Mouse (Mus musculus): ENCODE results near the gene Myh7b. TPM values are rescaled to one million over a fixed set of nuclear protein-coding genes. Genes with fewer than 3 reads are reported as not detected.

Myh7b gene
- 0.53 and 0.60 TPM in 2 replicates for polyA plus RNA-seq (2016; fragmentation: Nextera tagmentation; extraction: Ambion mirVana)

GRCm38 (mm10) chr2:155610978-155611377, at the start of gene Myh7b:
Gene Myh7b, plus strand, starts transcription at chr2:155611212.
- no peak within 1 kb of the TSS for H3K4me3 ChIP-seq
- no peak within 1 kb of the TSS for H3K27ac ChIP-seq (replicated peaks)
- H3K4me1 ChIP-seq: peaks cover 20% of the 10 kb centered on the region
- H3K27me3 ChIP-seq (ENCODE audit: low read depth, poor library complexity, severe bottlenecking): peaks cover 27% of the 10 kb centered on the region
- 42% methylated on average over 4 of the region's 4 CpGs for WGBS
- H3K9me3 ChIP-seq (replicated peaks): no peaks in the 10 kb centered on the region
- no peak for DNase-seq (ENCODE audit: low spot score)
- no peaks in the 10 kb centered on the region for H3K36me3 ChIP-seq

GRCm38 (mm10) chr2:155562209-155562608, 48.8 kb upstream of the Myh7b start:
- no peaks in the 10 kb centered on the region for H3K9me3 ChIP-seq (replicated peaks)
- no peaks in the 10 kb centered on the region for H3K4me1 ChIP-seq
- WGBS: 69% methylated on average over 1 of the region's 1 CpGs
- no peak overlapping the region for H3K27ac ChIP-seq (replicated peaks)
- no peak overlapping the region for H3K4me3 ChIP-seq
- H3K27me3 ChIP-seq (ENCODE audit: low read depth, poor library complexity, severe bottlenecking): no peaks in the 10 kb centered on the region
- DNase-seq (ENCODE audit: low spot score): no peak
- peaks cover 24% of the 10 kb centered on the region for H3K36me3 ChIP-seq

GRCm38 (mm10) chr2:155562934-155563333, 48.1 kb upstream of the Myh7b start:
- Histone ChIP-seq H3K9me3 (replicated peaks) (no peaks in the 10 kb centered on the region), H3K4me1 (no peaks in the 10 kb centered on the region), H3K36me3 (peaks cover 26% of the 10 kb centered on the region), H3K27me3 (ENCODE audit: low read depth, poor library complexity, severe bottlenecking) (no peaks in the 10 kb centered on the region), H3K4me3 (no peak overlapping the region), H3K27ac (replicated peaks) (no peak overlapping the region)
- 90% methylated on average over 4 of the region's 4 CpGs for WGBS
- DNase-seq (ENCODE audit: low spot score): no peak

- Histone ChIP-seq H3K36me3 (peaks cover 19% of the 10 kb centered on the region), H3K4me3 (no peak overlapping the region), H3K4me1 (peaks cover 11% of the 10 kb centered on the region), H3K27me3 (ENCODE audit: low read depth, poor library complexity, severe bottlenecking) (no peaks in the 10 kb centered on the region), H3K27ac (replicated peaks) (no peak overlapping the region), H3K9me3 (replicated peaks) (no peaks in the 10 kb centered on the region)
- no peak for DNase-seq (ENCODE audit: low spot score)
- WGBS: 86% methylated on average over 5 of the region's 5 CpGs
Measured at GRCm38 (mm10) chr2:155567751-155568150, 43.3 kb upstream of the Myh7b start.

GRCm38 (mm10) chr2:155569223-155569807, 41.7 kb upstream of the Myh7b start:
- Histone ChIP-seq H3K9me3 (replicated peaks) (no peaks in the 10 kb centered on the region), H3K27me3 (ENCODE audit: low read depth, poor library complexity, severe bottlenecking) (no peaks in the 10 kb centered on the region), H3K27ac (replicated peaks) (no peak overlapping the region), H3K4me1 (peaks cover 11% of the 10 kb centered on the region), H3K36me3 (peaks cover 12% of the 10 kb centered on the region), H3K4me3 (no peak overlapping the region)
- 22% methylated on average over 3 of the region's 3 CpGs for WGBS
- DNase-seq (ENCODE audit: low spot score): no peak

GRCm38 (mm10) chr2:155573001-155573400, 38.0 kb upstream of the Myh7b start:
- Histone ChIP-seq H3K4me3 (no peak overlapping the region), H3K27me3 (ENCODE audit: low read depth, poor library complexity, severe bottlenecking) (no peaks in the 10 kb centered on the region)
- 87% methylated on average over 9 of the region's 9 CpGs for WGBS

GRCm38 (mm10) chr2:155573996-155574395, 37.0 kb upstream of the Myh7b start:
- Histone ChIP-seq H3K9me3 (replicated peaks) (no peaks in the 10 kb centered on the region), H3K4me3 (no peak overlapping the region), H3K27ac (replicated peaks) (no peak overlapping the region), H3K27me3 (ENCODE audit: low read depth, poor library complexity, severe bottlenecking) (no peaks in the 10 kb centered on the region), H3K36me3 (peaks cover 8% of the 10 kb centered on the region), H3K4me1 (peaks cover 11% of the 10 kb centered on the region)
- DNase-seq (ENCODE audit: low spot score): no peak
- 89% methylated on average over 7 of the region's 7 CpGs for WGBS

More at GRCm38 (mm10) chr2:155573001-155573400, 38.0 kb upstream of the Myh7b start:
- no peaks in the 10 kb centered on the region for H3K9me3 ChIP-seq (replicated peaks)
- H3K4me1 ChIP-seq: peaks cover 11% of the 10 kb centered on the region
- peaks cover 8% of the 10 kb centered on the region for H3K36me3 ChIP-seq
- DNase-seq (ENCODE audit: low spot score): no peak
- H3K27ac ChIP-seq (replicated peaks): no peak overlapping the region

GRCm38 (mm10) chr2:155574700-155575099, 36.3 kb upstream of the Myh7b start:
- WGBS: 91% methylated on average over 4 of the region's 4 CpGs
- no peaks in the 10 kb centered on the region for H3K27me3 ChIP-seq (ENCODE audit: low read depth, poor library complexity, severe bottlenecking)
- no peak overlapping the region for H3K4me3 ChIP-seq
- H3K4me1 ChIP-seq: peaks cover 4% of the 10 kb centered on the region
- H3K36me3 ChIP-seq: peaks cover 8% of the 10 kb centered on the region
- H3K27ac ChIP-seq (replicated peaks): no peak overlapping the region
- DNase-seq (ENCODE audit: low spot score): no peak
- no peaks in the 10 kb centered on the region for H3K9me3 ChIP-seq (replicated peaks)

- Histone ChIP-seq H3K27ac (replicated peaks) (no peak overlapping the region), H3K4me1 (no peaks in the 10 kb centered on the region), H3K36me3 (peaks cover 8% of the 10 kb centered on the region), H3K27me3 (ENCODE audit: low read depth, poor library complexity, severe bottlenecking) (no peaks in the 10 kb centered on the region), H3K9me3 (replicated peaks) (no peaks in the 10 kb centered on the region), H3K4me3 (no peak overlapping the region)
- 84% methylated on average over 9 of the region's 9 CpGs for WGBS
- DNase-seq (ENCODE audit: low spot score): no peak
Measured at GRCm38 (mm10) chr2:155576656-155577055, 34.4 kb upstream of the Myh7b start.

- H3K36me3 ChIP-seq: peaks cover 4% of the 10 kb centered on the region; the same call in 1 of the 2 replicates
- DNase-seq (ENCODE audit: low spot score): no peak
- no peaks in the 10 kb centered on the region for H3K9me3 ChIP-seq (replicated peaks)
- H3K4me1 ChIP-seq: peaks cover 6% of the 10 kb centered on the region
- 92% methylated on average over 3 of the region's 3 CpGs for WGBS
- no peak overlapping the region for H3K27ac ChIP-seq (replicated peaks)
- H3K4me3 ChIP-seq: no peak overlapping the region
- H3K27me3 ChIP-seq (ENCODE audit: low read depth, poor library complexity, severe bottlenecking): no peaks in the 10 kb centered on the region
Measured at GRCm38 (mm10) chr2:155580331-155580730, 30.7 kb upstream of the Myh7b start.

- Histone ChIP-seq H3K4me3 (no peak overlapping the region), H3K27me3 (ENCODE audit: low read depth, poor library complexity, severe bottlenecking) (no peaks in the 10 kb centered on the region), H3K4me1 (peaks cover 16% of the 10 kb centered on the region), H3K36me3 (no peaks in the 10 kb centered on the region), H3K27ac (replicated peaks) (no peak overlapping the region), H3K9me3 (replicated peaks) (no peaks in the 10 kb centered on the region)
- no peak for DNase-seq (ENCODE audit: low spot score)
- WGBS: 75% methylated on average over 4 of the region's 4 CpGs
Measured at GRCm38 (mm10) chr2:155582384-155582995, 28.5 kb upstream of the Myh7b start.

- Histone ChIP-seq H3K4me3 (no peak overlapping the region), H3K27ac (replicated peaks) (no peak overlapping the region), H3K4me1 (peaks cover 18% of the 10 kb centered on the region), H3K27me3 (ENCODE audit: low read depth, poor library complexity, severe bottlenecking) (no peaks in the 10 kb centered on the region), H3K9me3 (replicated peaks) (no peaks in the 10 kb centered on the region), H3K36me3 (no peaks in the 10 kb centered on the region)
- WGBS: 85% methylated on average over 5 of the region's 5 CpGs
- DNase-seq (ENCODE audit: low spot score): no peak
Measured at GRCm38 (mm10) chr2:155582996-155583395, 28.0 kb upstream of the Myh7b start.

- H3K27ac ChIP-seq (replicated peaks): no peak overlapping the region
- H3K4me3 ChIP-seq: no peak overlapping the region
- H3K27me3 ChIP-seq (ENCODE audit: low read depth, poor library complexity, severe bottlenecking): no peaks in the 10 kb centered on the region
- H3K4me1 ChIP-seq: peaks cover 18% of the 10 kb centered on the region
- 45% methylated on average over 5 of the region's 5 CpGs for WGBS
- H3K36me3 ChIP-seq: no peaks in the 10 kb centered on the region
- peak; percentile 58 for DNase-seq (ENCODE audit: low spot score)
- H3K9me3 ChIP-seq (replicated peaks): no peaks in the 10 kb centered on the region
Measured at GRCm38 (mm10) chr2:155583927-155584530, 27.0 kb upstream of the Myh7b start.

All from midbrain, embryonic 10.5 days (tissue).